Mouse (Mus musculus): ENCODE data around the gene Nebl.

GRCm38 (mm10) chr2:17597932-17598331 is 133.3 kb downstream of the Nebl start:
- no peak for TF ChIP-seq TCF12 (IDR thresholded peaks at IDR 0.05; ENCODE audit: insufficient read depth, poor library complexity, severe bottlenecking)
- no peak for TF ChIP-seq SRF (IDR thresholded peaks at IDR 0.05; ENCODE audit: control insufficient read depth, insufficient read length, low read depth)
- no peak for TF ChIP-seq POLR2A (IDR thresholded peaks at IDR 0.05; ENCODE audit: insufficient read length, low read depth)
- no peak for TF ChIP-seq TCF3 (IDR thresholded peaks at IDR 0.05; ENCODE audit: insufficient read length, low read depth)
- TF ChIP-seq E2F4 (IDR thresholded peaks at IDR 0.05; ENCODE audit: insufficient read depth) = no peak
- TF ChIP-seq CEBPB (IDR thresholded peaks at IDR 0.05; ENCODE audit: insufficient read depth, poor library complexity, severe bottlenecking) = no peak
- TF ChIP-seq MAX (IDR thresholded peaks at IDR 0.05; ENCODE audit: low read depth) = no peak
- TF ChIP-seq REST (IDR thresholded peaks at IDR 0.05; ENCODE audit: insufficient read depth, insufficient read length) = no peak
- TF ChIP-seq USF1 (IDR thresholded peaks at IDR 0.05; ENCODE audit: low read depth) = no peak
- TF ChIP-seq MYOD1 (IDR thresholded peaks at IDR 0.05; ENCODE audit: control insufficient read depth in 1 of 3, insufficient read length in 2 of 3, low read depth in 2 of 3) = no peak

Measured in myocyte (in vitro differentiated cells).